Mouse (Mus musculus) MEL (cell line): ENCODE measurements at regions not wholly inside any gene's neighbourhood (a gene's known extent, or its start where the extent isn't known, plus 50 kb on each side); places are given as distances from the start of the nearest gene placed in this dataset.

Source experiments
- DNase-seq: peaks from one replicate; pipeline ENCODE4 v3.0.0; 2011; ENCODE audit warnings: low read depth, low spot score
- H3K27ac ChIP-seq: 2 replicates; pipeline ENCODE4 v1.5.1; 2012; ENCODE audit warnings: low read depth, mild to moderate bottlenecking, control low read depth, low read length, moderate library complexity; ENCODE audit not compliant: control insufficient read depth
- H3K27me3 ChIP-seq, 2 experiments: fragments of 150-350 bp in 1 of 2; sonication (generic) in 1 of 2; 2 replicates each; pipeline ENCODE4 v1.6.1; 2012; ENCODE audit warnings: low read length in 2 of 2, mild to moderate bottlenecking in 2 of 2, improper control_type of control experiment in 1 of 2, moderate library complexity in 1 of 2; ENCODE audit not compliant: insufficient read depth in 2 of 2, control insufficient read depth in 1 of 2
- H3K36me3 ChIP-seq, 2 experiments: 2 replicates each; pipeline ENCODE4 v1.6.1; 2012 to 2014; ENCODE audit warnings: low read length in 2 of 2, improper control_type of control experiment in 1 of 2, inconsistent platforms in 1 of 2, mild to moderate bottlenecking in 1 of 2; ENCODE audit not compliant: insufficient read depth in 2 of 2, control insufficient read depth in 1 of 2
- H3K4me1 ChIP-seq, 2 experiments: fragments of 150-350 bp in 1 of 2; sonication (generic) in 1 of 2; 2 replicates each; pipeline ENCODE4 v1.6.1; 2012; ENCODE audit warnings: low read length in 2 of 2, improper control_type of control experiment in 1 of 2, mild to moderate bottlenecking in 1 of 2; ENCODE audit not compliant: insufficient read depth in 2 of 2, control insufficient read depth in 1 of 2
- H3K4me3 ChIP-seq, 2 experiments: fragments of 150-350 bp in 1 of 2; sonication (generic) in 1 of 2; 2 replicates each; pipeline ENCODE4 v1.5.1; 2012; ENCODE audit warnings: low read depth in 2 of 2, low read length in 2 of 2, mild to moderate bottlenecking in 2 of 2, moderate library complexity in 2 of 2, control low read depth in 1 of 2, improper control_type of control experiment in 1 of 2; ENCODE audit not compliant: control insufficient read depth in 1 of 2, insufficient read depth in 1 of 2
- H3K79me2 ChIP-seq: 2 replicates; pipeline ENCODE4 v1.6.1; 2012; ENCODE audit warnings: mild to moderate bottlenecking, low read length, moderate library complexity; ENCODE audit not compliant: control insufficient read depth, poor library complexity, insufficient read depth
- H3K9ac ChIP-seq: 2 replicates; pipeline ENCODE4 v1.6.1; 2012; ENCODE audit warnings: low read depth, mild to moderate bottlenecking, control low read depth, low read length, moderate library complexity; ENCODE audit not compliant: control insufficient read depth, poor library complexity, severe bottlenecking
- H3K9me3 ChIP-seq: fragments of 150-350 bp; sonication (generic); replicated peaks from 2 replicates; pipeline ENCODE4 v1.6.1; 2012; ENCODE audit warnings: mild to moderate bottlenecking, low read length, improper control_type of control experiment, moderate library complexity; ENCODE audit not compliant: insufficient read depth
- BHLHE40 ChIP-seq: IDR thresholded peaks from 2 replicates; pipeline ENCODE4 v1.6.1; 2012; ENCODE audit warnings: low read depth, mild to moderate bottlenecking, inconsistent platforms, low read length, improper control_type of control experiment, borderline replicate concordance
- CHD1 ChIP-seq: IDR thresholded peaks from 2 replicates; pipeline ENCODE4 v1.6.1; 2012; ENCODE audit warnings: low read depth, mild to moderate bottlenecking, inconsistent platforms, low read length, improper control_type of control experiment
- CHD2 ChIP-seq: IDR thresholded peaks from 2 replicates; pipeline ENCODE4 v1.6.1; 2011; ENCODE audit warnings: low read length, improper control_type of control experiment
- CTCF ChIP-seq, 3 experiments: IDR thresholded peaks in 2 of 3; conservative IDR thresholded peaks in 1 of 3; 2 replicates each; pipeline ENCODE4 v1.5.1; 2011 to 2012; ENCODE audit warnings: low read length in 3 of 3, low read depth in 2 of 3, mild to moderate bottlenecking in 2 of 3, improper control_type of control experiment in 1 of 3, inconsistent platforms in 1 of 3, mixed read lengths in 1 of 3, moderate library complexity in 1 of 3; ENCODE audit not compliant: control insufficient read depth in 1 of 3, insufficient read depth in 1 of 3, poor library complexity in 1 of 3, severe bottlenecking in 1 of 3
- GABPA ChIP-seq: IDR thresholded peaks from 2 replicates; pipeline ENCODE4 v1.6.1; 2012; ENCODE audit warnings: low read depth, mild to moderate bottlenecking, inconsistent platforms, low read length, improper control_type of control experiment, moderate library complexity
- GATA1 ChIP-seq: IDR thresholded peaks from 2 replicates; pipeline ENCODE4 v1.6.1; 2011; ENCODE audit warnings: low read depth, low read length, improper control_type of control experiment
- HCFC1 ChIP-seq: IDR thresholded peaks from 2 replicates; pipeline ENCODE4 v1.6.1; 2012; ENCODE audit warnings: low read depth, mild to moderate bottlenecking, inconsistent platforms, low read length, improper control_type of control experiment, moderate library complexity
- MAX ChIP-seq: IDR thresholded peaks from 2 replicates; pipeline ENCODE4 v1.6.1; 2011; ENCODE audit warnings: low read length, improper control_type of control experiment
- MAZ ChIP-seq: IDR thresholded peaks from 2 replicates; pipeline ENCODE4 v1.6.1; 2012; ENCODE audit warnings: low read depth, mild to moderate bottlenecking, inconsistent platforms, low read length, improper control_type of control experiment
- MEF2A ChIP-seq: IDR thresholded peaks from 2 replicates; pipeline ENCODE4 v1.6.1; 2014; ENCODE audit warnings: low read depth, mild to moderate bottlenecking, inconsistent platforms, low read length, improper control_type of control experiment; ENCODE audit not compliant: poor library complexity, insufficient replicate concordance, severe bottlenecking; ENCODE audit errors: extremely low read depth
- MXI1 ChIP-seq: IDR thresholded peaks from 2 replicates; pipeline ENCODE4 v1.6.1; 2011; ENCODE audit warnings: mild to moderate bottlenecking, low read depth, low read length, improper control_type of control experiment
- MYB ChIP-seq: IDR thresholded peaks from 2 replicates; pipeline ENCODE4 v1.6.1; 2011; ENCODE audit warnings: mild to moderate bottlenecking, low read depth, low read length, improper control_type of control experiment
- MYC ChIP-seq: IDR thresholded peaks from 2 replicates; pipeline ENCODE4 v1.6.1; 2011; ENCODE audit warnings: low read depth, mild to moderate bottlenecking, low read length, improper control_type of control experiment, moderate library complexity
- POLR2A ChIP-seq, 2 experiments: IDR thresholded peaks; 2 replicates each; pipeline ENCODE4 v1.6.1; 2011 to 2012; ENCODE audit warnings: low read length in 2 of 2, mild to moderate bottlenecking in 2 of 2, control low read depth in 1 of 2, improper control_type of control experiment in 1 of 2, low read depth in 1 of 2, moderate library complexity in 1 of 2; ENCODE audit not compliant: control insufficient read depth in 1 of 2, insufficient read depth in 1 of 2, poor library complexity in 1 of 2
- POLR2AphosphoS2 ChIP-seq: IDR thresholded peaks from 2 replicates; pipeline ENCODE4 v1.6.1; 2011; ENCODE audit warnings: low read length, improper control_type of control experiment
- RCOR1 ChIP-seq: IDR thresholded peaks from 2 replicates; pipeline ENCODE4 v1.6.1; 2012; ENCODE audit warnings: low read depth, mild to moderate bottlenecking, inconsistent platforms, low read length, improper control_type of control experiment
- TAL1 ChIP-seq: IDR thresholded peaks from 2 replicates; pipeline ENCODE4 v1.6.1; 2012; ENCODE audit warnings: mild to moderate bottlenecking, inconsistent platforms, low read length, moderate library complexity, mixed read lengths
- TBP ChIP-seq: IDR thresholded peaks from 2 replicates; pipeline ENCODE4 v1.8.0; 2011; ENCODE audit warnings: low read depth, low read length, improper control_type of control experiment
- TCF12 ChIP-seq: IDR thresholded peaks from 2 replicates; pipeline ENCODE4 v1.6.1; 2014; ENCODE audit warnings: low read depth, mild to moderate bottlenecking, inconsistent platforms, low read length, improper control_type of control experiment, moderate library complexity
- UBTF ChIP-seq: IDR thresholded peaks from 2 replicates; pipeline ENCODE4 v1.6.1; 2012; ENCODE audit warnings: low read depth, mild to moderate bottlenecking, inconsistent platforms, low read length, improper control_type of control experiment, moderate library complexity, borderline replicate concordance; ENCODE audit not compliant: insufficient read depth
- USF1 ChIP-seq: IDR thresholded peaks from 2 replicates; pipeline ENCODE4 v1.6.1; 2014; ENCODE audit warnings: low read depth, mild to moderate bottlenecking, inconsistent platforms, low read length, improper control_type of control experiment, moderate library complexity
- USF2 ChIP-seq, 2 experiments: IDR thresholded peaks; 2 replicates each; pipeline ENCODE4 v1.6.1; 2011 to 2012; ENCODE audit warnings: improper control_type of control experiment in 2 of 2, low read length in 2 of 2, borderline replicate concordance in 1 of 2, inconsistent platforms in 1 of 2, low read depth in 1 of 2, mild to moderate bottlenecking in 1 of 2; ENCODE audit not compliant: insufficient read depth in 1 of 2
- ZC3H11A ChIP-seq: IDR thresholded peaks from 2 replicates; pipeline ENCODE4 v1.6.1; 2012; ENCODE audit warnings: low read depth, mild to moderate bottlenecking, inconsistent platforms, low read length, improper control_type of control experiment

DNA sequence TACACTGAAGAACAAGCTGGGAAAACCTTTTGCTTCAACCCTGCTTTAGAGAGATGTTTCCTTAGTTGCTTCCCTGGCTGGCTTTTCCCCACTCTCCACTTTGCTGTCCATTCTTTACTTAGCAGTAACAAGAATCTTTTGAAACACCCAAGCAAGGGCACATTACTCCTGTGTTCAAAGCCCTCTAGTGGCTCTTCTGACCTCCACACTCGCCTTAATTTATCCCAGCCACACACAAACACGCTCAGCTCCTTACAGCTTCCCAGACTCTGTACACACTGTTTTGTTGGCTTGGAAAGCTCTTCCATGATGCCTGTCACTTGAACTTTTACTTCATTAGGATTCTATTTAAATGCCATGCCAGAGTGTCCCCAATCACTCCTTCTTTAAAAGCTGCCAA is 97.3 kb upstream of the Col8a1 start:
- Histone ChIP-seq H3K79me2 (no peaks in the 10 kb centered on the region), H3K4me3 (no peak overlapping the region), H3K4me1 (peaks cover 0 to 2% of the 10 kb centered on the region in 2 experiments; a peak in 2 of 4 replicates), H3K27ac (no peak overlapping the region), H3K36me3 (no peaks in the 10 kb centered on the region), H3K9me3 (no peaks in the 10 kb centered on the region), H3K9ac (no peak overlapping the region), H3K27me3 (no peaks in the 10 kb centered on the region; a peak in 1 of 4 replicates)
- DNase-seq = no peak
- TF ChIP-seq TAL1 (no peak), POLR2AphosphoS2 (no peak), POLR2A (IDR thresholded peaks at IDR 0.05; ENCODE audit: control insufficient read depth in 1 of 2, insufficient read depth in 1 of 2, low read depth in 1 of 2, low read length in 2 of 2, poor library complexity in 1 of 2) (no peak), ZC3H11A (no peak), CHD1 (no peak), GATA1 (no peak), USF1 (no peak), GABPA (no peak)

- Histone ChIP-seq H3K27ac (no peak overlapping the region), H3K9me3 (no peaks in the 10 kb centered on the region), H3K4me1 (peaks cover 0 to 4% of the 10 kb centered on the region in 2 experiments; a peak in 2 of 4 replicates), H3K79me2 (no peaks in the 10 kb centered on the region), H3K36me3 (no peaks in the 10 kb centered on the region), H3K27me3 (no peaks in the 10 kb centered on the region; a peak in 1 of 4 replicates), H3K4me3 (no peak overlapping the region), H3K9ac (no peak overlapping the region)
- DNase-seq = no peak
- TF ChIP-seq USF2 (IDR thresholded peaks at IDR 0.05; ENCODE audit: borderline replicate concordance in 1 of 2, insufficient read depth in 1 of 2, low read depth in 1 of 2, low read length in 2 of 2) (no peak), MYC (no peak), MXI1 (no peak), MEF2A (no peak), RCOR1 (no peak), POLR2AphosphoS2 (no peak), BHLHE40 (no peak), POLR2A (IDR thresholded peaks at IDR 0.05; ENCODE audit: control insufficient read depth in 1 of 2, insufficient read depth in 1 of 2, low read depth in 1 of 2, low read length in 2 of 2, poor library complexity in 1 of 2) (no peak), TAL1 (no peak), USF1 (no peak), CHD2 (no peak), MAZ (no peak), TCF12 (no peak), MAX (no peak), TBP (no peak), CHD1 (no peak), MYB (no peak), CTCF (IDR thresholded peaks at IDR 0.05 in 2 of 3, conservative IDR thresholded peaks at IDR 0.05 in 1 of 3; ENCODE audit: control insufficient read depth in 1 of 3, insufficient read depth in 1 of 3, low read depth in 2 of 3, low read length in 3 of 3, poor library complexity in 1 of 3, severe bottlenecking in 1 of 3) (no peak), UBTF (no peak), HCFC1 (no peak)
These were observed 98.4 kb upstream of the Col8a1 start for GRCm38 (mm10) chr16:57852838-57853460.
